Mouse (Mus musculus) brown adipose tissue, adult 24 weeks (tissue): ENCODE measurements around the gene Notch2. TPM values are rescaled to one million over a fixed set of nuclear protein-coding genes. Genes with fewer than 3 reads are reported as not detected.
A peak's percentile ranks its signal among the peaks of the same experiment; 100 is the strongest.

Experiments
- H3K27ac ChIP-seq: fragments of 200-500 bp; replicated peaks from 2 replicates; pipeline ENCODE4 v1.5.1; 2012; ENCODE audit warnings: low read depth, mild to moderate bottlenecking, low read length
- H3K4me1 ChIP-seq: fragments of 200-500 bp; 2 replicates; pipeline ENCODE4 v1.6.1; 2012; ENCODE audit warnings: low read length, mixed read lengths; ENCODE audit not compliant: control insufficient read depth, insufficient read depth, insufficient read length
- H3K4me3 ChIP-seq: fragments of 200-500 bp; 2 replicates; pipeline ENCODE4 v1.5.1; 2012; ENCODE audit warnings: low read depth, mild to moderate bottlenecking, low read length, moderate library complexity; ENCODE audit not compliant: insufficient read depth
- polyA plus RNA-seq: library from polyadenylated mRNA; stranded (reverse); fragments of >200 nt; gene quantifications from 2 replicates; pipeline ENCODE4 v1.2.4, GENCODE M21; 2012; ENCODE audit not compliant: missing spikeins, insufficient read depth, insufficient read length

Notch2 gene
- polyA plus RNA-seq, 1 experiment: 7.2 TPM

GRCm38 (mm10) chr3:98009190-98009840, 4.0 kb upstream of the Notch2 start:
- H3K4me3 ChIP-seq: no peak overlapping the region
- H3K27ac ChIP-seq: no peak overlapping the region
- no peaks in the 10 kb centered on the region for H3K4me1 ChIP-seq

GRCm38 (mm10) chr3:98013086-98013400, 284 bp upstream of the Notch2 start:
- Histone ChIP-seq H3K4me3 (peak overlapping the region; percentile 94), H3K27ac (peak overlapping the region; percentile 67; the same call in 1 of the 2 replicates), H3K4me1 (peaks cover 5% of the 10 kb centered on the region; the same call in 1 of the 2 replicates)

DNA sequence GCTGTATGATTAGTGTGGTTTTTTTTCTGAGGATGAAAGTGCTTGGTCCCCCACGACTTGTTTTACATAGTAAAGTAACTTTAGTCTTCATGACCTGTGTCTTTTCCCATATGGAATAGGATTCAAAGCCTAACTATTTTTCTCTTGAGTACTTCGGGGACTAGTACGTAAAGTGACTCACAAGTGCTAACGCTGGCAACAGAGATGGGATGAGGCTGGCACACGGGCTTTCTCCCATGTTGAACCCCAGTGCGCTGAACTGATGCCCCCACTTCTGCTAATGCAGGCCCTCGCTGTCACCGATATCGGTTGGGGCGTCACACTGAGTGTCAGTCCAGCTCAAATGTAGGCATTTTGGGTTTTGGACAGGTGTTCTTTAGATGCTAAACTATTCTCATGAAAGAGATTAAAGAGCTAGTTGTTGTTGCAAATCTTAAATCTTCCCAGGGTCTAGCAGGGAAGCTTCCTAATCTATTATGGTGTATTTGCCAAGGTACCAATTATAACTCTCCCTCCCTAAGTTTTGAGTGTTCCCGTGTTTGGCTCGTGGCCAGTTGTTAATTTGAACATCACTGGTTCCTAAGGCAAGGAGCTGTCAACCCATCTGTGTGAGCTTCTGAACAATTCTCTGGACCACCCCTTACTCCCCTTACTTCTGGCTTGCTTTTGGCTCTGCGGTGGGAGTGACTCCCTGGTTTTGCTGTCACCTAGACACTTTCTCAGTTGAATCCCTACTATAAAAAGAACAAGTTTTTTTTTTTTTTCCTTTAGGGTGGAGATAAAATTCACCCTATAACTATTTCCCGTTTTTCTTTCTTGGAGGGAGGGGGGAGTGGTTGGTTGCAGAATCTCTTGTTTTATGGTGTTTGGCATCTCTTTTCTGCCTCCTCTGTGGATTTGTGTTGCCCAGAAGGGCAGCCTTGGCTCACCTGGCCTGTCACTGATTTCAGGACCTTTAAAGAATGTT, 2.2 kb downstream of the Notch2 start:
- peak overlapping the region; percentile 94 for H3K4me3 ChIP-seq
- no peak overlapping the region for H3K27ac ChIP-seq
- H3K4me1 ChIP-seq: peaks cover 6% of the 10 kb centered on the region; the same call in 1 of the 2 replicates

DNA sequence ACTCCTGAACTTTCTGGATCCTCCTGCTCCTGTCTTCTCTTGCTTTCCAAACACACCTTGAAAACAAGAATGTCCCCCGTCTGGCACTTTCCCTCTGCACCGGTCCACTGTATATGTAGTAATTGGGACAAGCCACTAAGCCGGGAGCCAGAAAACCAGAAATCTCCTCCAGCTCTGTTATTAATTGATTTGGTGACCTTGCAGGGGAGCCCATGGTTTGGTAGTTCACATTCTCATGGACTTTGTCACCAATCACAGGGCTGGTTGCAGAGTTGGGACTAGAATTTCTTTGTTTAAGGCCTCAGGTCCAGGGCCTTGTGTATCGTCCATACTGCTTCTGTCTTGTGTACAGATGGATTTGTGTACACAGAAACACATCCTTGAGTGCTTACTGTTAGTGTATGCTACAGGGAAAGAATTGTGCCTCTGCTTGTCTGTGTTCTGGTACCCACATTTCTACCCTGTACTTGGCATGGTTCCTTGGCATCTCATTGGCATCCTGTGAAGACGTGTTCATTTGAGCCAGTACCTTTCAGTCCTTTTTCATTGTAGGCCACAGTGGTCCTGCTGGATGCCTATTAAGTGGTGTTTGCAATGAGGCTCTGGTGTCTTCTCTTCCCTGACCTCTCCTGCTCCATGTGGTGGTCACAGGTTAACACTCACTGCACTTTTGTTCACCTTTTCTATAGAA, 3.7 kb downstream of the Notch2 start:
- H3K4me3 ChIP-seq: no peak overlapping the region
- no peak overlapping the region for H3K27ac ChIP-seq
- peaks cover 7% of the 10 kb centered on the region; the same call in 1 of the 2 replicates for H3K4me1 ChIP-seq

- H3K4me1 ChIP-seq: peaks cover 7% of the 10 kb centered on the region; the same call in 1 of the 2 replicates
- H3K4me3 ChIP-seq: no peak overlapping the region
- H3K27ac ChIP-seq: no peak overlapping the region
These were observed 4.9 kb downstream of the Notch2 start for GRCm38 (mm10) chr3:98018187-98018586.

DNA sequence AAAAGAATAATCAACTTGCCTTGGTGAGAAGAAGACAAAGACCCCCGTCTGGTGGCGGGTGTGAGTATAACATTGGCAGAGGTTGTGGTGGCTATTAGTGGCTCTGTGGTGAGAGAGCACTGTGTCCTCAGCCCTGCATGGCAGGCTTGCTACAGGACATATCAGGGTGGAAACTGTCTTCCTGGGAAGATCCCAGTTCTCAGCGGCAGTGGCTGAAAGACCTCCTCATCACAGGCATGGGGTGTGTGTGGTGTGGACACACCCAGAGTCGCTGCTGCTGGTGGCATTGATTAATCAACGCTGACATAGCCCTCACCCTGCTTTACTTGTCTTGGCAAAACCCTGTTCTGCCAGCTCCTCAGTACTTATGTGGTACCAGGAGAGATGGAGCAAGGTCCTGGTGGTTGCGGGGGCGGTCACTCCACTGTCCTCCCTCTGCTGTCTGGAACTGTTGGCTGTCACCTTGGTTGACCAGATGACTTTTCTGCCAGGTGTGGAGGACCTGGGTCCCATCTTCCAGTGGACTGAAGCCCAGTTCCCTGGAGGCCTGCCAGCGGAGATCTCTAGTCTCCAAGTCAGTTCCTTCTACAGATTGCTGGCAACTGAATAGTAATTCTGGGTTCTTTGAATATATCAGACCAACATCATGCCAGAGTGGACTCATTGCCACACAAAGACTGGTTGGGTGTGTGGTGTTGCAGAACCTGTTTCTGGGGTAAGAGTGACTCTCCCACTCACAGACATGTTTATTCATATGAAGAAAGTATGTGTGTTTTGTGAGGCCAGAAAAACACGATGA, 7.3 kb downstream of the Notch2 start:
- Histone ChIP-seq H3K4me1 (peaks cover 12% of the 10 kb centered on the region), H3K27ac (no peak overlapping the region)

GRCm38 (mm10) chr3:98024288-98024848, 11.0 kb downstream of the Notch2 start:
- H3K4me1 ChIP-seq: peaks cover 14% of the 10 kb centered on the region
- no peak overlapping the region; the same call in 1 of the 2 replicates for H3K27ac ChIP-seq
- H3K4me3 ChIP-seq: no peak overlapping the region

More for the DNA sequence above, 7.3 kb downstream of the Notch2 start:
- no peak overlapping the region for H3K4me3 ChIP-seq

GRCm38 (mm10) chr3:98025521-98025920, 12.2 kb downstream of the Notch2 start:
- Histone ChIP-seq H3K4me1 (peaks cover 13% of the 10 kb centered on the region), H3K4me3 (no peak overlapping the region), H3K27ac (peak overlapping the region; percentile 48)

- Histone ChIP-seq H3K27ac (peak overlapping the region; percentile 43), H3K4me3 (no peak overlapping the region), H3K4me1 (peaks cover 12% of the 10 kb centered on the region)
These were observed 12.9 kb downstream of the Notch2 start for GRCm38 (mm10) chr3:98025921-98026880.

GRCm38 (mm10) chr3:98027371-98027774, 14.0 kb downstream of the Notch2 start:
- peaks cover 12% of the 10 kb centered on the region for H3K4me1 ChIP-seq
- H3K4me3 ChIP-seq: no peak overlapping the region
- 0 out of 2 replicates have a peak overlapping the region, but pooled peaks have one; percentile 4 for H3K27ac ChIP-seq

GRCm38 (mm10) chr3:98028072-98028471, 14.7 kb downstream of the Notch2 start:
- peaks cover 12% of the 10 kb centered on the region for H3K4me1 ChIP-seq
- no peak overlapping the region for H3K4me3 ChIP-seq
- no peak overlapping the region for H3K27ac ChIP-seq

- H3K4me1 ChIP-seq: peaks cover 12% of the 10 kb centered on the region
- no peak overlapping the region for H3K4me3 ChIP-seq
- H3K27ac ChIP-seq: no peak overlapping the region
These were observed 15.6 kb downstream of the Notch2 start for GRCm38 (mm10) chr3:98028936-98029335.

- no peak overlapping the region for H3K27ac ChIP-seq
- H3K4me3 ChIP-seq: no peak overlapping the region
- H3K4me1 ChIP-seq: peaks cover 6% of the 10 kb centered on the region
These were observed 17.8 kb downstream of the Notch2 start for GRCm38 (mm10) chr3:98031104-98031503.
